Mouse (Mus musculus) kidney, adult 18-20 months (tissue): ENCODE data around the gene Neurl4.

Source experiments
- DNase-seq: peaks from one replicate; pipeline ENCODE4 v3.0.0; 2021

Neurl4 gene

GRCm38 (mm10) chr11:69961841-69962240 is 61.0 kb downstream of the Neurl4 start:
- DNase-seq, result no peak
